Mouse (Mus musculus) adrenal gland, adult 18-20 months (tissue): ENCODE data around the gene Dad1. TPM values are rescaled to one million over a fixed set of nuclear protein-coding genes. Genes with fewer than 3 reads are reported as not detected.

Source experiments
- DNase-seq, 2 experiments: peaks; one replicate each; pipeline ENCODE4 v3.0.0; 2021 to 2022; ENCODE audit warnings: low spot score in 2 of 2
- long read RNA-seq, 2 experiments: library from polyadenylated mRNA; stranded (forward); transcript quantifications; one replicate each; pipeline ENCODE4 v2.0.0; 2021
- total RNA-seq, 2 experiments: library from RNA; stranded (reverse); gene quantifications; 1 replicate in 1 of 2; 2 replicates in 1 of 2; pipeline ENCODE4 v1.2.3; 2021

Dad1 gene
- total RNA-seq: 100 to 1,000 TPM; 381 to 382 TPM
- long read RNA-seq, experiment 1, transcript Dad1-201 (3 exons, 878 nt): major isoform, 140 of 143 reads
- long read RNA-seq, experiment 1, partial matches to known transcripts: 0 of 143 reads
- long read RNA-seq, experiment 1, other reads (novel, unspliced or antisense): 3 of 143 reads
- long read RNA-seq, experiment 2, transcript Dad1-201 (3 exons, 878 nt): major isoform, 450 of 469 reads
- long read RNA-seq, experiment 2, partial matches to known transcripts: 11 of 469 reads
- long read RNA-seq, experiment 2, other reads (novel, unspliced or antisense): 8 of 469 reads

DNA sequence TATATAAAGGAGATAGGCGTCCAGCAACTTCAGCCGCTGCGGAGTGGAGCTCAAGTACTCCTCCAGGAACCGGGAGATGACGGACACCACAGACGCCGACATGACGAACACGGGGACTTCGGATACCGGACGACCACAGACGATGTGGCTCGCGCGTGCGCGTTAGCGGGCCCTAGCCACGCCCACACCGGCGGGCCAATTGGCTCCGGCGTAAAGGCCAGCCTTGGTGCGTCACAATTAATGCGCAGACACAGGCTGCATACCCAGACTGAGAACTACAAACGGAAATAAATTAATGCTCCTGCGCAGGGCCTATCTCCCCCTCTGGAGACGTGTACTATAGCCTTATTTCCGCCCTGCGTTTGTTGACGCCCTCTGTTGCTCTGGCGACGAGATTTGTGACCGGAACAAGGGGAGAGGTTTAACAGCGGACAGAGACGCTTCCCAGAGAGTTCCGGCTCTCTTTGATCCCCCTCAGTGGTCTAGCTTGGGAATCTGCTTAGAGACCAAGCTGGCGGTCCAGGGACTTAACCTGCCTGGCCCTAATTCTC lies at the start of gene Dad1, which contains the start of gene Abhd4:
Gene Dad1, minus strand, starts transcription at position 364 of the 551 bp plus-strand sequence.
Gene Abhd4, plus strand, starts transcription at position 448 of the 551 bp plus-strand sequence.
- DNase-seq: peak; percentile 97 to 98

- peak in 1 of 2 experiments; percentile 33 for DNase-seq
Observed at GRCm38 (mm10) chr14:54300676-54301075, 46.8 kb upstream of the Dad1 start.

GRCm38 (mm10) chr14:54300136-54300535 lies 46.2 kb upstream of the Dad1 start:
- DNase-seq: peak; percentile 34 to 44

GRCm38 (mm10) chr14:54284839-54285238 lies 30.9 kb upstream of the Dad1 start, which contains the start of gene Olfr49:
Gene Olfr49, minus strand, starts transcription at chr14:54284939.
- no peak for DNase-seq

DNA sequence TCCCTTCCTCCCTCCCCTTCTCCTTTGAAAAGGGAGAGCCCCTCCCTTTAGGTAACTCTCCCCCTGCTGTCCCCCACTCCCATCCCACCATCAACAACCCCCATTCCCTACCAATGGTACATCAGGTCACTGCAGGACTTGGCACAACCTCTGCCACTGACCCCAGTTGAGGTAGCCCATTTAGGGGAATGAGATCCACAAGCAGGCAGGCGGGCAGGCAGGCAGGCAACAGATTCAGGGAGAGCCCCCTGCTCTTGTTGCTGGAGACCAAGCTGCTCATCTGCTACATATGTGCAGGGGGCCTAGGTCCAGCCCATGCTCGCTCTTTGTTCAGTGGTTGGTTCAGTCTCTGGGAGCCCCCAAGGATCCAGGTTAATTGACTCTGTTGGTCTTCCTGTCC lies 22.5 kb upstream of the Dad1 start:
- no peak for DNase-seq

DNA sequence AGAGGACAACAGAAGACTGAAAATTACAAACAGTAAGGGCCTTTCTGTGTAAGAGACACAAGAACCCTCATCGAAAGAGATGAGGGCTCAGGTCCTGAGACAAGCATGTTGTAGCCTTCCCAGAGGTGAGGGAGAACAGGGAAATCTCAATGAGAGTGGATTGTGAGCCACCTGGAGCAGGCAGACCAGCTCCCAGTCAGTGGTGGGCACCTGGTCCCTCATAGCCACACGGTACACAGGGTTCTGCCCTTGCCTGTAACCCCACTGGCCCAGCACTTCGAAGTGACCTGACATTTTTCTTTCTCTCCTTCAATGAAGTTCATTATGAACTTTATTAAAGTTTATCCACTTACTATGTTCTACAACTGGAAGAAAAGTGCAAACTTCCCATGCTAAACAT lies 18.8 kb upstream of the Dad1 start:
- no peak for DNase-seq

GRCm38 (mm10) chr14:54271976-54272606 lies 18.2 kb upstream of the Dad1 start:
- no peak for DNase-seq

DNA sequence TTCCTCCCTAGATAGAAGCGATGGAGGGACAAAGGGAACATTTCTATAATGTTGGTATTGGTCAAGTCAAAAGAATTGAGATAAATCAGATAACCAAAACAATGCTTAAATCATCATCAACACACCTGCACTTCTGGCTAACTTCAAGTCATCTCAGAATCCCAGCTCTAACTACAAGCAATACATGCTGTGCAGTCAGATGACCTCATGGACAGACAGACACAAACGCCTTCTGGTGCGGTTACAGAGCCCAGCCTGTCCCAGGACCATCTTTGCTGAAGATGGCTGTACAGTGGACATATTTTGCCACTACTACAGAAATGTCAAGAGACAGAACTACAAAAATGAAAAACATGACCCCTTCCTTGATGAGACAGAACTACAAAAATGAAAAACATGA lies 16.5 kb upstream of the Dad1 start:
- DNase-seq: no peak

- DNase-seq: no peak
Observed at GRCm38 (mm10) chr14:54269566-54269965, 15.7 kb upstream of the Dad1 start.

- no peak for DNase-seq
Observed at GRCm38 (mm10) chr14:54267966-54268365, 14.1 kb upstream of the Dad1 start.

- DNase-seq: no peak
Observed at GRCm38 (mm10) chr14:54265951-54266350, 12.0 kb upstream of the Dad1 start.

DNA sequence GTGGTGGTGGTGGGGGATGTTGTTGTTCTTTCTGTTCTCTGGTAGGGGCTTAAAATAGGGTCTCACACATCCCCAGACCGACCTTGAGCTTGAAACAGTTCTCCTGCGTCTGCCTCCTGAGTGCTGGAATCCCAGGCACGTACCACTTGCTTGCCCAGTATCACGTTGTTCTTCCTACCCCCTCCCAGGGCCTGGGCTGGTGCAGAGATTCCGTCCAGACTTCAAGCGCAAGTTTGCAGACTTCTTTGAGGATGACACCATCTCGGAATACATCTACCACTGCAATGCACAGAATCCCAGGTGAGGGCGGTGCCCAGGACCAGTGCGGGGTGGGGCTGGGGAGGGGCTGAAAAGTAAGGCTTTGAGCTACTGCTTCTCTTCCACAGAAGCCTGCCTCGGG lies 11.2 kb upstream of the Dad1 start:
- DNase-seq: no peak

DNA sequence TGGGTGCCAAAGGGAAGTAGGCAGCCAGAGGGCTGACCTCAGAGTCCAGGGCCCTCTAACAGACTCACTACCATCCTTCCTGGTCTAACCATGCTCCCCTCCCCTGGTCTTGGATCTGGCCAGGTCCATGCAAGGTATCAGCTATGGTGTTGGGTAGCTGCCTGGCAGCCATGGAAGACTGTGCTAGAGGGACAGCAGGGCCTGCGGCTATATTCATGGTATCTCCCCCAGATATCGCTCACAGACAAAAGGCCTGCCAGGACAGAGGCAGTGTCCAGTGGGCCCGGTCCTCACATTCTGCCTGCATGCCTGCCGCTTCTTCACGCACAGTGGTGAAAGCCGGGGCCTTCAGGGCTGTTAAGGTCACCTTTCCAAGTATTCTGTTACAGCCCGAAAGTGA lies 10.3 kb upstream of the Dad1 start:
- DNase-seq: no peak

- no peak for DNase-seq
Observed at GRCm38 (mm10) chr14:54263099-54263498, 9.2 kb upstream of the Dad1 start.

GRCm38 (mm10) chr14:54262622-54263021 lies 8.7 kb upstream of the Dad1 start:
- DNase-seq: no peak

GRCm38 (mm10) chr14:54261386-54261785 lies 7.5 kb upstream of the Dad1 start:
- DNase-seq: peak in 1 of 2 experiments; percentile 19

DNA sequence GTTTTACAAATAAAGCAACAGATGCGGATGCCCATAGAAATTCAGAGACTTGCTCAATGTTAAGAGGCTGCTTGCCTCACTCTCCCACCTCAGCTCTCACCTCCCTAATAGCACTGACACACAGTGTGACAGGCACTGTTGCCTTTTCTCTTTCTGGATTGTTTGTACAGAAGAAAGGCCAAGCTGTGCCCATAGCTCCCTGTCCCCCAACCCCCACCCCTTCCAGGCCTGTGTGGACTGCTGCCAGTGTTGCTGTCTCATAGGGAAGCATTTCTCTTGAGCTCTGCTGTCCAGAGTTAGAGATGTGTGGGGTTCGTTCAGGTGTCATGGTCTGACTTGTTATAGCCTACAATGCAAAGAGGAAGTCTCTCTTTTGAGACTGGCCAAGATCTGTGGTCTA lies 6.3 kb upstream of the Dad1 start:
- DNase-seq: no peak

DNA sequence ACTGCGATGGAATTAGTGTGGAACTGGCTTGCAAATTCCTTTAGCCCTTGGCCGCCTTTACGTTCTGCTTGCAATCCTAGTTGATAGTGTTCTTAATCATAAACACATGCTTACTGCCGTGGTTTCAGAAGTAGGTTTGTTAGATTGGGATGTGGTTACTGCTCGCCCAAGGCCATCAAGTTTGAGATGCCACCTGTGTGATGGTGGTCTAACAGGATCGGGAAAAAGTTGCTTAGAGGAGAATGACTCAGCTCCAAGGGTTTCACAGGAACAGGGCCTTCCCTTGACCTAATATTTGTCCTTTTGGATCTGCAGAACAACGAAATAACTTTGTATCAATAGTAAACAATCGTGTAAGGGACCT lies 5.8 kb upstream of the Dad1 start:
- no peak for DNase-seq

GRCm38 (mm10) chr14:54259003-54259721 lies 5.3 kb upstream of the Dad1 start:
- peak; percentile 97 to 98 for DNase-seq

DNA sequence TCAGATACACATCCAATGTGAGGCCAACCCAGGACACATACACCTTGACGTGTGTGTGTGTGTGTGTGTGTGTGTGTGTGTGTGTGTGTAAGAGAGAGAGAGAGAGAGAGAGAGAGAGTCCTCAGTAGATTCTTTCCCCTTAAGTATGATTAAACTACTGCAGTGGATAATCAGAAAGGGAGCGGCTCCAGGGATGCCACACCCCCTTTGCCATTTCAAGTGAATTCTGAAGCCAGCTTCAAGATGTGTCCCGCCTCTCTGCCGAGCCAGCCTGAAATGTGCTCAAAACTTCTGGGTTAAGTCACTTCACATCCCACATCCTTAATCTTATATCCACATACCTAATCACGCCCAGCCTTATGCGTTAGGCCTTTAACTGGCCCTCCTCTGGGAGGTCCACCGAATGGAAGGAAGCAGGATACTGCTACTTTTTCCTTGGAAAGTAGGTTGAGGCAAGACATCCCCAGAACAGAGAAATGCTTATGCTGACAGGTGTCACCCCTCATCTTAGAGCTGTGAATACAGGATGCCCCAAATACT lies 4.3 kb upstream of the Dad1 start:
- DNase-seq: peak in 1 of 2 experiments; percentile 12

GRCm38 (mm10) chr14:54254670-54255202 lies 832 bp upstream of the Dad1 start:
- peak in 1 of 2 experiments; percentile 0 for DNase-seq
